Mouse (Mus musculus): ENCODE measurements around the gene Klk8. TPM values are rescaled to one million over a fixed set of nuclear protein-coding genes. Genes with fewer than 3 reads are reported as not detected.

Klk8 gene
- total and polyA plus RNA-seq, 2 experiments from 2014 or later: 10.8 to 11.3 TPM

DNA sequence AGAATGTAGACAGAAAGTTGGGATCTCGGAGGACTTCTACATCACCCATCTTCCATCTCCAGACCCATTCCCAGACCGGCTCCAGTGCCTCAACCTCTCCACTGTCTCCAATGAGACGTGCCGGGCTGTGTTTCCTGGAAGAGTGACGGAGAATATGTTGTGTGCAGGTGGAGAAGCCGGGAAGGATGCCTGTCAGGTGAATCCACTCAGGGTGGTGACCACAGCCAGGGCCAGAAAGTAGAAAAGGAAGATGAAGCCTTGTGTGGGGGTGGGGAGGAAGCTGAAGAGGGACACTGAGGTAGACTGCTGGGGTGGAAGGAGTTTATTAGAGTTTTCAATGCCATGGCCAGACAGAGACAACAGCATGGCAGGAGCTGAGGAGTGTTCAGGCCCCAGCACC lies 25.5 kb upstream of the Klk8 start:
- Histone ChIP-seq H3K36me3 (ENCODE audit: insufficient read depth, low read length) (no peaks in the 10 kb centered on the region), H3K4me3 (ENCODE audit: low read length) (no peak overlapping the region), H3K4me2 (ENCODE audit: low read depth, low read length) (no peak overlapping the region), H3K9me3 (ENCODE audit: low read length) (no peaks in the 10 kb centered on the region), H3K4me1 (ENCODE audit: insufficient read depth, low read length) (no peaks in the 10 kb centered on the region), H3K27ac (no peak overlapping the region), H3K9ac (replicated peaks; ENCODE audit: low read length) (no peak overlapping the region), H3K27me3 (ENCODE audit: insufficient read depth, low read length) (no peaks in the 10 kb centered on the region)
- ATAC-seq (no peak), DNase-seq (ENCODE audit: low spot score) (no peak)
- WGBS: 97% methylated on average over 6 of the region's 6 CpGs
- no peak for TF ChIP-seq CTCF (IDR thresholded peaks at IDR 0.05; ENCODE audit: low read depth)

DNA sequence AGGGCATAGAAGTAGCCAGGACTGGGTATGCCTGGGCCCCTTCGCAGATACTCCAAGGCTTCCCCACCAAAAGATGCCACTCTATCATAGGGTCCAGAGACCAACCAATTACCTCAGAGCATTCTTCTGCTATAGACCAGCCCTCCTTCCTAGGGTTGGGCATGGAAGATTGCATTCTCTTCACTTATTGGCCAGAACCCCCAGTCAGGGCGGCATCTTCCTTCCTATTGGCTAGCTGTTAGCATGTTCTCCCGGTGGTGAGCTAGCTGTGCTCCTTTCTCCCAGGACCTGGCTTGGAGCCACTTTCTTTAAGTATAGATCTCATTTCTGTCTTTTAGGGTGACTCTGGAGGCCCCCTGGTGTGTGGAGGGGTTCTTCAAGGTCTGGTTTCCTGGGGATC lies 24.5 kb upstream of the Klk8 start:
- DNase-seq (ENCODE audit: low spot score): no peak
- no peaks in the 10 kb centered on the region for H3K36me3 ChIP-seq (ENCODE audit: insufficient read depth, low read length)
- H3K4me1 ChIP-seq (ENCODE audit: insufficient read depth, low read length): no peaks in the 10 kb centered on the region
- H3K9ac ChIP-seq (replicated peaks; ENCODE audit: low read length): no peak overlapping the region
- no peak for TF ChIP-seq CTCF (IDR thresholded peaks at IDR 0.05; ENCODE audit: low read depth)
- no peak for ATAC-seq
- no peak overlapping the region for H3K4me3 ChIP-seq (ENCODE audit: low read length)
- no peak overlapping the region for H3K27ac ChIP-seq
- H3K27me3 ChIP-seq (ENCODE audit: insufficient read depth, low read length): no peaks in the 10 kb centered on the region
- no peaks in the 10 kb centered on the region for H3K9me3 ChIP-seq (ENCODE audit: low read length)
- WGBS: 75% methylated on average over 3 of the region's 3 CpGs
- no peak overlapping the region for H3K4me2 ChIP-seq (ENCODE audit: low read depth, low read length)

DNA sequence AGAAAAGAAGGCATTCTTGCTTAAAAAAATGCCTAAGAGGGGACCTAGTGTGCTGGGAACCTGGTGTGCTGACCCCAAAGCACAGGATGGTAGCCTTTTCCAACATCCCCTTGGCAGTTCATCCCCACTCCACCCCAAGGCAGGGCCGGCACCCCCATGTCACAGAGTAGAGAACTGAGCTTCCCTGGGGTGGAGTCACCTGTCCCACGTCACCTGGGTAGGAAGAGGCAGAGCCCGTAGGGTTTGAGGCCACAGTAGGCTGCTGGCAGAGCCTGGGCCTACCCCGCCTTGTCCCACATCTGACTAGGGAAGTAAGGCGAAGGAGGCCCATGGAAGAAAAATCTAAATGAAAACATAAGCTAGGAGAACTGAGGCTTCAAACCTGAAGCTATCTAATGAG lies 23.0 kb upstream of the Klk8 start, which contains the start of gene Klk11:
Gene Klk11, plus strand, starts transcription at position 241 of the 400 bp plus-strand sequence.
- Histone ChIP-seq H3K4me2 (ENCODE audit: low read depth, low read length) (no peak within 1 kb of the TSS), H3K27ac (no peak within 1 kb of the TSS), H3K9ac (replicated peaks; ENCODE audit: low read length) (no peak within 1 kb of the TSS), H3K4me3 (ENCODE audit: low read length) (no peak within 1 kb of the TSS), H3K4me1 (ENCODE audit: insufficient read depth, low read length) (no peaks in the 10 kb centered on the region), H3K27me3 (ENCODE audit: insufficient read depth, low read length) (no peaks in the 10 kb centered on the region), H3K36me3 (ENCODE audit: insufficient read depth, low read length) (no peaks in the 10 kb centered on the region), H3K9me3 (ENCODE audit: low read length) (no peaks in the 10 kb centered on the region)
- TF ChIP-seq CTCF (IDR thresholded peaks at IDR 0.05; ENCODE audit: low read depth): no peak
- 98% methylated on average over 5 of the region's 5 CpGs for WGBS
- DNase-seq (ENCODE audit: low spot score) (no peak), ATAC-seq (no peak)

DNA sequence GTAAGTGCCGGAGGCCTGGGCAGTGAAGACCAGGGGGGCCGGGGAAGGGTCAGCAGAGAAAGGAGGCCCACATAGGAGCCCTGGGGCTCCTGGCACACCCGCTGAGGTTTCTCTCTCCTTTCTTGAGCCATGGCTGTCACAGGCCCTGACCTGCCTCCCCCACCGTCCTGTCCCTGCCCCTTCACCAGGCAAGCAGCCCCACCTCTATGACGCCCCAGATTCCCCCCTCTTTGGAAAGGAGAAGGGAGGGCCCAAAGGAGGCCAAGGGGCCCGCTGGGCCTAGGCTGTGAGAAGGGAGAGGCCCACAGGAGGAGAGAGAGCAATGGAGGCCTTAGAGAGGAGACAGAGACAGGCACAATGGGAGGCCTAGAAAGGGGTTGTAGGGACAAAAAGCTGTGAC lies 22.6 kb upstream of the Klk8 start:
- Histone ChIP-seq H3K4me2 (ENCODE audit: low read depth, low read length) (no peak overlapping the region), H3K36me3 (ENCODE audit: insufficient read depth, low read length) (no peaks in the 10 kb centered on the region), H3K27ac (no peak overlapping the region), H3K27me3 (ENCODE audit: insufficient read depth, low read length) (no peaks in the 10 kb centered on the region), H3K4me1 (ENCODE audit: insufficient read depth, low read length) (no peaks in the 10 kb centered on the region), H3K4me3 (ENCODE audit: low read length) (no peak overlapping the region), H3K9me3 (ENCODE audit: low read length) (no peaks in the 10 kb centered on the region), H3K9ac (replicated peaks; ENCODE audit: low read length) (no peak overlapping the region)
- ATAC-seq: no peak
- no peak for TF ChIP-seq CTCF (IDR thresholded peaks at IDR 0.05; ENCODE audit: low read depth)
- WGBS: 37% methylated on average over 6 of the region's 6 CpGs
- no peak for DNase-seq (ENCODE audit: low spot score)

DNA sequence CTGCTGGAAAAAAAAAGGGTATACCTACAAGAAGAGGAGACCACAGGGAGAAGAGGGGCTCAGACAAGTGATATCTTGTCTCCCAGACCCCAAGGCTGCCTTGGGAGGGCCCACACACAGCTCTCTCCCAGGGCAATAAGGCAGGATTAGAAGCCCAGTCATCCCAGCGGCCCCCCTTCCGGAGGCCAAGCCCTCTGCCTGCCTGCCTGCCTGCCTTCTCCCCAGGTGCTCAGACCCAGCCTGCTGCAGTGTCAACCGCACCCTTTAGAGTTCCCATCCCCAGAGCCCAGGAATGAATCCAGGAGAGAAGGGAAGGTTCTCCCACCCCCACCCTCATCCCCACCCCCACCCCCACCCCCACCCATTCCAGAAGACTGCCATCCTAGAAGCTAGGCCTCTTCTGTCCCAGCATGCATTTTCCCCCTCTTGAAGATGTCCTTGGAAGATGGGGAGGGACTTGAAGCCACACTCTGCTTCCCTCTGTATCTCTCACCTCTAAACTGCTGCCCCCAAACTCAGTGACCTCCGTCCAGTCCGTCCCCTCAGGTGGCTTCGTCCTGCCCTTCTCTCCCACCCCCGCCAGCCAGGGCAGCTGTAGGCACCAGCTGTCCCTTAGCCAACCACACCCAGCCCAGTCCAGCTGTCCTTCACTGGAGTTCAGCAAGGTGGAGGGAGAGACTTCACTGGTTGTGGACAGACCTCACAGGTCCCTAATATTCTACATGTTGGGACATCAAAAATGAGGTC lies 21.9 kb upstream of the Klk8 start:
- no peaks in the 10 kb centered on the region for H3K27me3 ChIP-seq (ENCODE audit: insufficient read depth, low read length)
- no peak overlapping the region for H3K27ac ChIP-seq
- no peak overlapping the region for H3K4me2 ChIP-seq (ENCODE audit: low read depth, low read length)
- ATAC-seq (no peak), DNase-seq (ENCODE audit: low spot score) (no peak)
- 54% methylated on average over 7 of the region's 7 CpGs for WGBS
- no peak overlapping the region for H3K4me3 ChIP-seq (ENCODE audit: low read length)
- H3K9ac ChIP-seq (replicated peaks; ENCODE audit: low read length): no peak overlapping the region
- H3K36me3 ChIP-seq (ENCODE audit: insufficient read depth, low read length): no peaks in the 10 kb centered on the region
- H3K4me1 ChIP-seq (ENCODE audit: insufficient read depth, low read length): no peaks in the 10 kb centered on the region
- no peak for TF ChIP-seq CTCF (IDR thresholded peaks at IDR 0.05; ENCODE audit: low read depth)
- H3K9me3 ChIP-seq (ENCODE audit: low read length): no peaks in the 10 kb centered on the region

- no peaks in the 10 kb centered on the region for H3K4me1 ChIP-seq (ENCODE audit: insufficient read depth, low read length)
- no peak for TF ChIP-seq CTCF (IDR thresholded peaks at IDR 0.05; ENCODE audit: low read depth)
- H3K9ac ChIP-seq (replicated peaks; ENCODE audit: low read length): no peak overlapping the region
- WGBS: 80% methylated on average over 5 of the region's 5 CpGs
- ATAC-seq (no peak), DNase-seq (ENCODE audit: low spot score) (no peak)
- no peaks in the 10 kb centered on the region for H3K27me3 ChIP-seq (ENCODE audit: insufficient read depth, low read length)
- H3K4me3 ChIP-seq (ENCODE audit: low read length): no peak overlapping the region
- no peak overlapping the region for H3K27ac ChIP-seq
- no peaks in the 10 kb centered on the region for H3K36me3 ChIP-seq (ENCODE audit: insufficient read depth, low read length)
- no peak overlapping the region for H3K4me2 ChIP-seq (ENCODE audit: low read depth, low read length)
- H3K9me3 ChIP-seq (ENCODE audit: low read length): no peaks in the 10 kb centered on the region
These were observed 20.9 kb upstream of the Klk8 start for GRCm38 (mm10) chr7:43776506-43776905.

GRCm38 (mm10) chr7:43777423-43777822 lies 20.0 kb upstream of the Klk8 start:
- ATAC-seq (no peak), DNase-seq (ENCODE audit: low spot score) (no peak)
- WGBS: 91% methylated on average over 12 of the region's 12 CpGs
- H3K27me3 ChIP-seq (ENCODE audit: insufficient read depth, low read length): no peaks in the 10 kb centered on the region
- no peak overlapping the region for H3K4me3 ChIP-seq (ENCODE audit: low read length)
- H3K27ac ChIP-seq: no peak overlapping the region
- no peak overlapping the region for H3K4me2 ChIP-seq (ENCODE audit: low read depth, low read length)
- H3K9me3 ChIP-seq (ENCODE audit: low read length): no peaks in the 10 kb centered on the region
- TF ChIP-seq CTCF (IDR thresholded peaks at IDR 0.05; ENCODE audit: low read depth): no peak
- no peaks in the 10 kb centered on the region; the same call in 1 of the 2 replicates for H3K4me1 ChIP-seq (ENCODE audit: insufficient read depth, low read length)
- H3K9ac ChIP-seq (replicated peaks; ENCODE audit: low read length): no peak overlapping the region
- no peaks in the 10 kb centered on the region for H3K36me3 ChIP-seq (ENCODE audit: insufficient read depth, low read length)

All from hindbrain, postnatal 0 days (tissue).